Mouse (Mus musculus): Measurements from ENCODE around the gene Alppl2.

Alppl2 gene

GRCm38 (mm10) chr1:87089828-87090227 is at the start of gene Alppl2:
Gene Alppl2, minus strand, starts transcription at chr1:87089928.
- DNase-seq (ENCODE audit: low spot score), result no peak

GRCm38 (mm10) chr1:87131803-87132202 is 42.1 kb upstream of the Alppl2 start:
- DNase-seq (ENCODE audit: low spot score), result no peak

- DNase-seq (ENCODE audit: low spot score), result no peak
Measured at GRCm38 (mm10) chr1:87127206-87128030, 37.7 kb upstream of the Alppl2 start.

- no peak for DNase-seq (ENCODE audit: low spot score)
Measured at GRCm38 (mm10) chr1:87124673-87125072, 34.9 kb upstream of the Alppl2 start, which contains the start of gene Akp3. Gene Akp3, plus strand, starts transcription at chr1:87124973.

GRCm38 (mm10) chr1:87114784-87115183 is 25.1 kb upstream of the Alppl2 start:
- no peak for DNase-seq (ENCODE audit: low spot score)

- DNase-seq (ENCODE audit: low spot score), result peak; percentile 50
Measured at GRCm38 (mm10) chr1:87111719-87112354, 22.1 kb upstream of the Alppl2 start.

- no peak for DNase-seq (ENCODE audit: low spot score)
Measured at GRCm38 (mm10) chr1:87108564-87108963, 18.8 kb upstream of the Alppl2 start.

GRCm38 (mm10) chr1:87106536-87106935 is 16.8 kb upstream of the Alppl2 start:
- no peak for DNase-seq (ENCODE audit: low spot score)

- DNase-seq (ENCODE audit: low spot score), result no peak
Measured at GRCm38 (mm10) chr1:87103936-87104335, 14.2 kb upstream of the Alppl2 start.

- no peak for DNase-seq (ENCODE audit: low spot score)
Measured at GRCm38 (mm10) chr1:87102114-87102513, 12.4 kb upstream of the Alppl2 start.

- no peak for DNase-seq (ENCODE audit: low spot score)
Measured at GRCm38 (mm10) chr1:87101411-87101810, 11.7 kb upstream of the Alppl2 start, which contains the start of gene Alpi. Gene Alpi, minus strand, starts transcription at chr1:87101606.

- peak; percentile 75 for DNase-seq (ENCODE audit: low spot score)
Measured at GRCm38 (mm10) chr1:87098358-87098975, 8.7 kb upstream of the Alppl2 start.

- no peak for DNase-seq (ENCODE audit: low spot score)
Measured at GRCm38 (mm10) chr1:87095642-87096041, 5.9 kb upstream of the Alppl2 start.

- no peak for DNase-seq (ENCODE audit: low spot score)
Measured at GRCm38 (mm10) chr1:87089251-87089650, 477 bp downstream of the Alppl2 start.

- DNase-seq (ENCODE audit: low spot score), result no peak
Measured at GRCm38 (mm10) chr1:87086964-87087363, 2.8 kb downstream of the Alppl2 start.

GRCm38 (mm10) chr1:87086196-87086595 is 3.5 kb downstream of the Alppl2 start:
- no peak for DNase-seq (ENCODE audit: low spot score)

- no peak for DNase-seq (ENCODE audit: low spot score)
Measured at GRCm38 (mm10) chr1:87073776-87074175, 16.0 kb downstream of the Alppl2 start.

GRCm38 (mm10) chr1:87070720-87071119 is 19.0 kb downstream of the Alppl2 start:
- peak; percentile 29 for DNase-seq (ENCODE audit: low spot score)

GRCm38 (mm10) chr1:87060913-87061312 is 28.8 kb downstream of the Alppl2 start:
- DNase-seq (ENCODE audit: low spot score), result no peak

- DNase-seq (ENCODE audit: low spot score), result no peak
Measured at GRCm38 (mm10) chr1:87059042-87059665, 30.6 kb downstream of the Alppl2 start.

GRCm38 (mm10) chr1:87057075-87057474 is 32.7 kb downstream of the Alppl2 start:
- DNase-seq (ENCODE audit: low spot score), result no peak

- no peak for DNase-seq (ENCODE audit: low spot score)
Measured at GRCm38 (mm10) chr1:87051369-87051768, 38.4 kb downstream of the Alppl2 start.

Measured in embryo, embryonic 10.5 days (tissue).